Mouse (Mus musculus): ENCODE measurements at regions not wholly inside any gene's neighbourhood (a gene's known extent, or its start where the extent isn't known, plus 50 kb on each side); places are given as distances from the start of the nearest gene placed in this dataset.

DNA sequence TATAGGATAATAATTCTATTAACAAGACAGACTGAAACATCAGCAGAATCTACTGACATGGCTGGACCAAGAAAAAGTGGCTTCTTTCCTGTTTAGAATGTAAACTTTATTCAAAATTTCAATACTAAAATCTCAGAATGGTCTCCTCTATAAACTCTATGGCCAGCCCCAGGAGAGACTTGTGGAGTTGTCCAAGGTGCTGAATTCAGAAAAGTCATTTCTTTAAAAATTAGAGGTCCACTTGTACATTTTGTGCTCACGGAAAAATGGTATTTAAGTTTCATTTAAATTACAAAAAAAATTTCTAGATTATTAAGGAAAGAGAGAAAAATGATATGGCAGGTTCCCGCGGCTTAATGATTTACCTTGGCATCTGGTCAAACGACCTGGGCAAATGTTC, 352.2 kb upstream of the Igbp1b start:
- DNase-seq = no peak

Data from kidney, postnatal 4 days (tissue).